Mouse (Mus musculus) embryonic facial prominence, embryonic 13.5 days (tissue): ENCODE measurements around the gene Il2rg. TPM values are rescaled to one million over a fixed set of nuclear protein-coding genes. Genes with fewer than 3 reads are reported as not detected.
A peak's percentile ranks its signal among the peaks of the same experiment; 100 is the strongest.

Experiments used
- ATAC-seq: fragments of 200-750 bp; cut with Nextera tagmentation; 2 replicates; pipeline ENCODE4 v1.8.0; 2017; ENCODE audit warnings: low read depth; ENCODE audit not compliant: insufficient number of reproducible peaks, insufficient read depth, low FRiP score, low TSS enrichment
- H3K27ac ChIP-seq: fragments of 300-500 bp; sonication (generic); 2 replicates; pipeline ENCODE4 v1.5.1; 2015; ENCODE audit warnings: moderate library complexity, mild to moderate bottlenecking, inconsistent platforms
- H3K27me3 ChIP-seq: fragments of 300-500 bp; sonication (generic); 2 replicates; pipeline ENCODE4 v1.6.1; 2015; ENCODE audit warnings: mild to moderate bottlenecking, inconsistent platforms
- H3K36me3 ChIP-seq: fragments of 300-500 bp; sonication (generic); 2 replicates; pipeline ENCODE4 v1.6.1; 2015; ENCODE audit warnings: mild to moderate bottlenecking, inconsistent platforms
- H3K4me1 ChIP-seq: fragments of 300-500 bp; sonication (generic); 2 replicates; pipeline ENCODE4 v1.6.1; 2015; ENCODE audit warnings: inconsistent platforms
- H3K4me2 ChIP-seq: fragments of 300-500 bp; sonication (generic); 2 replicates; pipeline ENCODE4 v1.6.1; 2015; ENCODE audit warnings: moderate library complexity, mild to moderate bottlenecking, inconsistent platforms
- H3K4me3 ChIP-seq: fragments of 300-500 bp; sonication (generic); 2 replicates; pipeline ENCODE4 v1.5.1; 2015; ENCODE audit warnings: mild to moderate bottlenecking, inconsistent platforms
- H3K9ac ChIP-seq: fragments of 300-500 bp; sonication (generic); 2 replicates; pipeline ENCODE4 v1.6.1; 2015; ENCODE audit warnings: mild to moderate bottlenecking, inconsistent platforms
- H3K9me3 ChIP-seq: fragments of 300-500 bp; sonication (generic); 2 replicates; pipeline ENCODE4 v1.6.1; 2016; ENCODE audit warnings: inconsistent platforms
- WGBS: fragments of 180-500 bp; shearing (Covaris S2); methylation state at CpG from one replicate; pipeline ENCODE4 v1.1.7; 2015; ENCODE audit warnings: mixed read lengths; 5-methylcytosine and 5-hydroxymethylcytosine counted together
- polyA plus RNA-seq: library from polyadenylated mRNA; unstranded; fragments of >200 nt; fragmentation: Nextera tagmentation; extraction: Ambion mirVana; gene quantifications from 2 replicates; pipeline ENCODE4 v1.2.1, GENCODE M21; 2015

Il2rg gene
- polyA plus RNA-seq, 1 experiment from 2014 or later, result 7.6 TPM

DNA sequence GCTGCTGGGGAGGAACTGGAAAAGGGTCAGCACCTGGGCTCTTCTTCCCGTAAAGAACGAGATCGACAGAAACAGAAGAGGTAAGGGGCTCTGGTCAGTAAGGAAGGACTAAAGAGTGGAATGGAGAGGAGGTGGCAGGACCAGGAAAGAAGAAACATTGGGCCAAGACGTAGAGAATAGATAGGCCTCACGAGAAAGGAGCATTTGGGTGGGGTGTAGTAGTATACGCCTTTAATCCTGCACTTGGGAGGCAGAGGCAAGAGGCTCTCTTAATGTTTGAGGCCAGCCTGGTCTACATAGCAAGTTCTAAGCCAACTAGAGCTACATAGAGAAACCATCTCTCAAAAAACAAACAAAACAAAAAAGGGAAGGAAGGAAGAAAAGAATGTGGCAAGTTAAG lies 20.4 kb upstream of the Il2rg start:
- H3K4me2 ChIP-seq, result no peak overlapping the region
- no peak overlapping the region for H3K27ac ChIP-seq
- peaks cover 79% of the 10 kb centered on the region for H3K36me3 ChIP-seq
- peaks cover 11% of the 10 kb centered on the region; the same call in 1 of the 2 replicates for H3K27me3 ChIP-seq
- no peaks in the 10 kb centered on the region for H3K9me3 ChIP-seq
- H3K4me3 ChIP-seq, result no peak overlapping the region
- H3K4me1 ChIP-seq, result no peaks in the 10 kb centered on the region
- WGBS, result 92% methylated on average over 6 of the region's 6 CpGs
- no peak for ATAC-seq
- no peak overlapping the region for H3K9ac ChIP-seq

GRCm38 (mm10) chrX:101287543-101287942 lies 19.5 kb upstream of the Il2rg start:
- Histone ChIP-seq H3K9me3 (no peaks in the 10 kb centered on the region), H3K27me3 (peaks cover 11% of the 10 kb centered on the region; the same call in 1 of the 2 replicates), H3K9ac (no peak overlapping the region), H3K27ac (no peak overlapping the region), H3K4me1 (no peaks in the 10 kb centered on the region), H3K36me3 (peaks cover 78% of the 10 kb centered on the region), H3K4me2 (no peak overlapping the region), H3K4me3 (no peak overlapping the region)
- 93% methylated on average over 3 of the region's 3 CpGs for WGBS
- no peak for ATAC-seq

DNA sequence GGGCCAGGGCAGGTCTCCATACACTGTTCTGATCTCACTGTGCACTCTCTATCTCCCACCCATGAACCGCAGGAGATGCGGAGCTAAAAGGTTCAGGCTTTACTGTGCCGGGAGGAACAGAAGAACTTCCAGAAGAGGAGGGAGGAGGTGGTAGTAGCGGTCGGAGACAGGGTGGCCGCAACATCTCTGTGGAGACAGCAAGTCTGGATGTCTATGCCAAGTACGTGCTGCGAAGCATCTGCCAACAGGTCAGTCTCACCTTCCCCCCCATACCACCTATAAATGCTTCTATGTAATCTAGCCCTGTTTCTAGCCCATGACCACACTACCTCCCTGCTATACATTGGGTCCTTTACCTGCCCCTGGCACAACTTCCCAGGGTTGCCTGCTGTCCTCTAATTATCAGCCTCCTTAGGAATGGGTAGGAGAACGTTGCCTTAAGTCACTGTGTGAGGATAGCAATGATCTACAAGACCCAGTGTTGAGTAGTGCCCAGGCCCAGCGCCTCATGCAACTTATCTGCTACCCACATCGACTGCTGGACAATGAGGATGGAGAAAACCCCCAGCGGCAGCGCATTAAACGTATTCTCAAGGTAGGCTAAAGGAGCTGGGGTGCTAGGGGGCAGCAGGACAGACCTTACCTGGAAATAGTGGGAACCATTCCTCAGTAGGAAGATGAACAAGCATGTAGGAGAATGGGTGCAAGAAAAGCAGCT lies 18.1 kb upstream of the Il2rg start:
- no peak overlapping the region for H3K4me3 ChIP-seq
- no peaks in the 10 kb centered on the region for H3K9me3 ChIP-seq
- H3K4me2 ChIP-seq, result no peak overlapping the region
- H3K36me3 ChIP-seq, result peaks cover 75% of the 10 kb centered on the region
- ATAC-seq, result no peak
- no peaks in the 10 kb centered on the region for H3K4me1 ChIP-seq
- H3K27ac ChIP-seq, result no peak overlapping the region
- 88% methylated on average over 14 of the region's 14 CpGs for WGBS
- no peak overlapping the region for H3K9ac ChIP-seq
- H3K27me3 ChIP-seq, result peaks cover 11% of the 10 kb centered on the region; the same call in 1 of the 2 replicates

DNA sequence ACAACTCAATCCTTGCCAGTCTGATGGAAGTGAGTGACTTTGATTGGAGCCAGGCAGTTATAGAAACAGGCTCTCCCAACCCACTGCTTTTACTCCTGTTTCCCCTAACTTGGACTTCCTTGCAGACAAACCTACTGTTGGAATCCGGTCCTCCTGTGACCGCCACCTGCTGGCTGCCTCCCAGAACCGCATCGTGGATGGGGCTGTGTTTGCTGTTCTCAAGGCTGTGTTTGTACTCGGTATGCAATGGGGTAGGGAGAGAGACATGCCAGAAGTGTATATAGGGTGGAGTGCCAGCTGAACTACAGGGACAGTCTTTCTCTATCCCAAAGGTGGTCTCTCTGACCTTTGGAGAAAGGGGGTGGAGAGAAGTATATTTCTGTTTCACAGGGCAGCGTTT lies 17.5 kb upstream of the Il2rg start:
- 29% methylated on average over 6 of the region's 6 CpGs for WGBS
- no peaks in the 10 kb centered on the region for H3K4me1 ChIP-seq
- ATAC-seq, result no peak
- H3K9me3 ChIP-seq, result no peaks in the 10 kb centered on the region
- H3K4me3 ChIP-seq, result no peak overlapping the region
- H3K36me3 ChIP-seq, result peaks cover 73% of the 10 kb centered on the region
- H3K4me2 ChIP-seq, result no peak overlapping the region
- no peak overlapping the region for H3K27ac ChIP-seq
- H3K9ac ChIP-seq, result no peak overlapping the region
- peaks cover 11% of the 10 kb centered on the region; the same call in 1 of the 2 replicates for H3K27me3 ChIP-seq

DNA sequence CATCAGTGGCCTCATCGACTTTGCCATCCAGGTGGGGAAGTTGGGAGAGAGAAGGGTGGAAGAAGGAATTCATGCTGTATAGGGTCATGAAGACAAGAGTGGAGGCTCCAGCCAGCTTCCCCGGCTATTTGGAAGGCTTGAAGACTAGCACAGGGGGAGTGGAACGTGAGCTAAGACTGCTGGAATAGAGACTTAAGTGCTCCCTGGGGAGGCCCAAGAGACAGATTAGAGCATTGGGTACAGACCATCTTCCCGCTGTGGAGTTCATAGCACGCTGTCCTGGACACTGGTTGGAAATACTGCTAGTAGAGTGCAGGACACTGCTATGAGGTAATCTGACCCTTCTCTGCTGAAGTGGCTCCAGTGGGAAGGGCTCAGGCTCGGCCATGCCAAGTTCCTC lies 14.8 kb upstream of the Il2rg start:
- Histone ChIP-seq H3K9me3 (no peaks in the 10 kb centered on the region), H3K27me3 (peaks cover 4% of the 10 kb centered on the region; the same call in 1 of the 2 replicates), H3K4me3 (no peak overlapping the region), H3K4me1 (no peaks in the 10 kb centered on the region), H3K36me3 (peaks cover 67% of the 10 kb centered on the region), H3K9ac (no peak overlapping the region), H3K27ac (no peak overlapping the region), H3K4me2 (no peak overlapping the region)
- WGBS, result 77% methylated on average over 6 of the region's 6 CpGs
- no peak for ATAC-seq

DNA sequence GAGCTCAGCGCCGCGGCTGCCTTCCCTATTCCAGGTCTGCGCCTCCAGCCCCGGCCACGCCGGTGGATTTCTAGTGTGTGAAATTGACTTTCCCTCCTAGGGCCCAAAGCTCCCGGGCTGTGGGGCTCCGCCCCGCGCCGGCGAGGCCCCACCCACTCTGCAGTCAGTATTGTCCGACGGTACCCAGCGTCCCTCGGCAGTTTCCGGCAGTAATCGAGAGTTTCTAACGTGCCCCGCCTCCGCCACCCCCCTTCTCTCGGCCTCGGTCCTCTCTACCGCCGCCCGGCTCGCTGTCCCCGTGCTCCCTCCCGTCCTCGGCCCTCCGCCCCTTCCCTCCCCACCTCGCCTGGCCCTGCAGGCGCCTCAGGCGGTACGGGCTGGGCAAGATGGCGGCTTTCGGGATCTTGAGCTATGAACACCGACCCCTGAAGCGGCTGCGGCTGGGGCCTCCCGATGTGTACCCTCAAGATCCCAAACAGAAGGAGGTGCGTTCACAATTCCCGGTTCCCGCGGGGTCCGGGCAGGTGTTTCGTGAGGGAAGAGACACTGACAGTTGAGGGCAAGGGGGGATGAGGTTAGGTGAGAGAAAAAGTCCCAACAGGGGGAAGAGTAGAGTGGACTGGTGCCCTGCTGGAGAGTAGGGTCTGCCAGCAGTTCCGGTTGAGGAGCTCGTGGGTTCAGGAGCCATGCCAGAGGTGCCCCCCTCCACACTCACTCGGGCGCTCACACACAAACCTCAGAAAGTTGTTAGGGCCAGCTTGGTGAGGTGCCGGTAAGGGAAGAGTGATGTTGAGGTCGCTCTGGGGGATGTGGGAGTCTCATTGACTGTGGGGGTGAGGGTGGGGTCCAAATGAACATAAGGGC lies 6.1 kb upstream of the Il2rg start, which contains the start of gene Med12:
TSS of gene Med12 (plus strand) at position 156 of the 864 bp plus-strand sequence.
- ATAC-seq, result peak; percentile 97

GRCm38 (mm10) chrX:101273410-101273809 lies 5.4 kb upstream of the Il2rg start:
- peaks cover 16% of the 10 kb centered on the region for H3K36me3 ChIP-seq
- 22% methylated on average over 6 of the region's 6 CpGs for WGBS

More for the DNA sequence above, 6.1 kb upstream of the Il2rg start, which contains the start of gene Med12:
- Histone ChIP-seq H3K4me1 (no peaks in the 10 kb centered on the region), H3K4me3 (peak within 1 kb of the TSS; percentile 56), H3K9ac (peak within 1 kb of the TSS; percentile 77), H3K27me3 (peaks cover 17% of the 10 kb centered on the region; the same call in 1 of the 2 replicates), H3K4me2 (peak within 1 kb of the TSS; percentile 56), H3K9me3 (no peaks in the 10 kb centered on the region), H3K27ac (peak within 1 kb of the TSS; percentile 73), H3K36me3 (peaks cover 21% of the 10 kb centered on the region)
- 27% methylated on average over 50 of the region's 54 CpGs for WGBS

DNA sequence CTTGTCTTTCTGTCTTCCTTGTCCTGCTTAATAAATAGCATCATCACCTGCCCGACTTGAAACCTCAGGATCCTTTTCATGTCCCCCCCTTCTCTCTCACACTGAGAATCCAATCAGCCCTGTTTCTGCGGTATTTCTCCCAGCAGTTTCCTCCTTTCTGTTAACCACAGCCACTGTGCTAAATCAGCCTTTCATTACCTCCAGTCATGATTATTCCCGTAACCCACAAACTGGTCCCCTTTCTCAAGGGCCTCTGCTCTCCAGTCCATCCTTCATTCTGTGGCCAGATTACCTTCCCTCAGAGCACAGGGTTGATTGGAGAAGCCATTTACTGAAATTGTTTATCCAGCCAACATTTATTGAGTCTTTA lies 685 bp upstream of the Il2rg start, which contains the start of gene Gm20489:
TSS of gene Gm20489 (minus strand) at position 269 of the 370 bp plus-strand sequence.
- no peak within 1 kb of the TSS for H3K9ac ChIP-seq
- H3K27ac ChIP-seq, result no peak within 1 kb of the TSS
- H3K9me3 ChIP-seq, result no peaks in the 10 kb centered on the region
- 52% methylated on average over 3 of the region's 3 CpGs for whole genome bisulfite sequencing
- ATAC-seq, result no peak
- H3K4me2 ChIP-seq, result no peak within 1 kb of the TSS
- H3K4me3 ChIP-seq, result no peak within 1 kb of the TSS
- H3K27me3 ChIP-seq, result peaks cover 18% of the 10 kb centered on the region; the same call in 1 of the 2 replicates
- no peaks in the 10 kb centered on the region for H3K36me3 ChIP-seq
- H3K4me1 ChIP-seq, result 0 out of 2 replicates have a peak, but pooled peaks cover 5% of the 10 kb centered on the region

More at GRCm38 (mm10) chrX:101273410-101273809, 5.4 kb upstream of the Il2rg start:
- H3K4me1 ChIP-seq, result no peaks in the 10 kb centered on the region
- no peaks in the 10 kb centered on the region for H3K9me3 ChIP-seq
- peak overlapping the region; percentile 73; the same call in 1 of the 2 replicates for H3K27ac ChIP-seq
- H3K4me3 ChIP-seq, result peak overlapping the region; percentile 56
- peak overlapping the region; percentile 56 for H3K4me2 ChIP-seq
- no peak for ATAC-seq
- peaks cover 18% of the 10 kb centered on the region; the same call in 1 of the 2 replicates for H3K27me3 ChIP-seq
- peak overlapping the region; percentile 77 for H3K9ac ChIP-seq

DNA sequence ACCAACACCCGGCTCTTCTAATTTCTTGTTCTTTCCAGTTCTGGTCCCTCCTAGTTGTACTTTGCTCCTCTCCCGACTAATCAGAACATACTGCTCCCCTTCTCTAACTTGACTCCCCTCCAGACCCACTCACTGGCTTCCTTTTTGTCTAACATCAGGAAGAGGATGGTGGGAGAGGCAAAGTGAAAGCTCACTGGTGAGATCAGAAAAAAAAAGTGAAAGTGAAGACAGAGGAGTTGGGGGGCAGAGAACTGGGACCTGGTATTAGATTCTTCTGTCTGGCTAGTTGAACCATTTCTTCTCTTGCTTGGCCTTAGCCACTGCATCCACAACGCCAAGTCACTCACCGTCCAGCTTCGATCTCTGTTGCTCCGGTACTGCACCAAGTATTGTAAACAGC lies 1.4 kb downstream of the Il2rg start:
- 92% methylated on average over 6 of the region's 6 CpGs for WGBS
- ATAC-seq, result no peak

GRCm38 (mm10) chrX:101263892-101264291 lies 4.2 kb downstream of the Il2rg start, which contains the start of gene Gm614:
Gm614 (minus strand) TSS chrX:101263992.
- Histone ChIP-seq H3K9ac (no peak within 1 kb of the TSS), H3K27ac (no peak within 1 kb of the TSS), H3K4me2 (no peak within 1 kb of the TSS), H3K4me3 (no peak within 1 kb of the TSS), H3K36me3 (0 out of 2 replicates have a peak, but pooled peaks cover 2% of the 10 kb centered on the region), H3K9me3 (no peaks in the 10 kb centered on the region), H3K4me1 (peaks cover 14% of the 10 kb centered on the region), H3K27me3 (peaks cover 9% of the 10 kb centered on the region; the same call in 1 of the 2 replicates)
- WGBS, result 68% methylated on average over 1 of the region's 1 CpGs
- no peak for ATAC-seq

More for the DNA sequence above, 1.4 kb downstream of the Il2rg start:
- Histone ChIP-seq H3K4me2 (no peak overlapping the region), H3K36me3 (no peaks in the 10 kb centered on the region), H3K9me3 (no peaks in the 10 kb centered on the region), H3K9ac (no peak overlapping the region), H3K4me3 (no peak overlapping the region), H3K27me3 (peaks cover 14% of the 10 kb centered on the region; the same call in 1 of the 2 replicates), H3K27ac (no peak overlapping the region), H3K4me1 (0 out of 2 replicates have a peak, but pooled peaks cover 5% of the 10 kb centered on the region)
